Mouse (Mus musculus): Measurements from ENCODE around the gene Hist1h2ai. TPM values are rescaled to one million over a fixed set of nuclear protein-coding genes. Genes with fewer than 3 reads are reported as not detected.
"Not testable (repeated sequence)": the region's sequence is repeated elsewhere in the genome, so short reads cannot be mapped to it uniquely, and the experiment has no call there.

Gene Hist1h2ai
- polyA plus RNA-seq, 1 experiment from 2014 or later, result 16.4 TPM

GRCm38 (mm10) chr13:21727948-21728572 lies 11.8 kb downstream of the Hist1h2ai start:
- no peak for DNase-seq
- Histone ChIP-seq H3K27me3 (ENCODE audit: insufficient read depth, low read length) (no peaks in the 10 kb centered on the region), H3K4me3 (ENCODE audit: low read depth, low read length) (no peak overlapping the region), H3K4me2 (ENCODE audit: low read depth, low read length) (no peak overlapping the region), H3K36me3 (replicated peaks; ENCODE audit: insufficient read depth, low read length) (no peaks in the 10 kb centered on the region), H3K9me3 (ENCODE audit: low read length) (no peaks in the 10 kb centered on the region), H3K27ac (ENCODE audit: low read depth) (no peak overlapping the region), H3K9ac (replicated peaks) (no peak overlapping the region), H3K4me1 (ENCODE audit: insufficient read depth) (no peaks in the 10 kb centered on the region)
- TF ChIP-seq EP300 (IDR thresholded peaks at IDR 0.05; ENCODE audit: low read depth) (no peak), CTCF (IDR thresholded peaks at IDR 0.05; ENCODE audit: low read depth) (no peak)
- no peak for ATAC-seq
- WGBS (ENCODE audit: insufficient replicate concordance), result 48% methylated on average over 11 of the region's 11 CpGs

- no peak for DNase-seq
- no peak for TF ChIP-seq EP300 (IDR thresholded peaks at IDR 0.05; ENCODE audit: low read depth)
- TF ChIP-seq CTCF (IDR thresholded peaks at IDR 0.05; ENCODE audit: low read depth), result no peak
- Histone ChIP-seq H3K4me1 (ENCODE audit: insufficient read depth) (no peaks in the 10 kb centered on the region), H3K4me3 (ENCODE audit: low read depth, low read length) (no peak overlapping the region), H3K36me3 (replicated peaks; ENCODE audit: insufficient read depth, low read length) (no peaks in the 10 kb centered on the region), H3K27ac (ENCODE audit: low read depth) (no peak overlapping the region), H3K9ac (replicated peaks) (no peak overlapping the region), H3K9me3 (ENCODE audit: low read length) (no peaks in the 10 kb centered on the region), H3K4me2 (ENCODE audit: low read depth, low read length) (no peak overlapping the region), H3K27me3 (ENCODE audit: insufficient read depth, low read length) (no peaks in the 10 kb centered on the region)
- no peak for ATAC-seq
- WGBS (ENCODE audit: insufficient replicate concordance), result 57% methylated on average over 1 of the region's 1 CpGs
Observed at GRCm38 (mm10) chr13:21729544-21729943, 13.3 kb downstream of the Hist1h2ai start.

- 78% methylated on average over 5 of the region's 5 CpGs for WGBS (ENCODE audit: insufficient replicate concordance)
Observed at GRCm38 (mm10) chr13:21733466-21733865, 17.2 kb downstream of the Hist1h2ai start.

GRCm38 (mm10) chr13:21734010-21734905 lies 18.0 kb downstream of the Hist1h2ai start:
- Histone ChIP-seq H3K9ac (replicated peaks) (peak overlapping the region; percentile 74), H3K4me1 (ENCODE audit: insufficient read depth) (peaks cover 6% of the 10 kb centered on the region; the same call in 1 of the 2 replicates), H3K27ac (ENCODE audit: low read depth) (peak overlapping the region; percentile 90), H3K27me3 (ENCODE audit: insufficient read depth, low read length) (no peaks in the 10 kb centered on the region), H3K9me3 (ENCODE audit: low read length) (no peaks in the 10 kb centered on the region), H3K4me2 (ENCODE audit: low read depth, low read length) (peak overlapping the region; percentile 76), H3K4me3 (ENCODE audit: low read depth, low read length) (peak overlapping the region; percentile 53), H3K36me3 (replicated peaks; ENCODE audit: insufficient read depth, low read length) (no peaks in the 10 kb centered on the region)
- DNase-seq, result peak; percentile 78
- WGBS (ENCODE audit: insufficient replicate concordance), result under 1% methylated on average over 21 of the region's 21 CpGs
- peak; percentile 69 for ATAC-seq
- TF ChIP-seq CTCF (IDR thresholded peaks at IDR 0.05; ENCODE audit: low read depth) (peak; percentile 95), EP300 (IDR thresholded peaks at IDR 0.05; ENCODE audit: low read depth) (no peak)

More at GRCm38 (mm10) chr13:21733466-21733865, 17.2 kb downstream of the Hist1h2ai start:
- H3K4me1 ChIP-seq (ENCODE audit: insufficient read depth), result peaks cover 6% of the 10 kb centered on the region; the same call in 1 of the 2 replicates
- no peaks in the 10 kb centered on the region for H3K36me3 ChIP-seq (replicated peaks; ENCODE audit: insufficient read depth, low read length)
- DNase-seq (no peak), ATAC-seq (no peak)
- H3K4me2 ChIP-seq (ENCODE audit: low read depth, low read length), result no peak overlapping the region
- TF ChIP-seq CTCF (IDR thresholded peaks at IDR 0.05; ENCODE audit: low read depth) (peak; percentile 25; the same call in 1 of the 2 replicates), EP300 (IDR thresholded peaks at IDR 0.05; ENCODE audit: low read depth) (no peak)
- no peak overlapping the region for H3K9ac ChIP-seq (replicated peaks)
- H3K27me3 ChIP-seq (ENCODE audit: insufficient read depth, low read length), result no peaks in the 10 kb centered on the region
- H3K4me3 ChIP-seq (ENCODE audit: low read depth, low read length), result no peak overlapping the region
- H3K9me3 ChIP-seq (ENCODE audit: low read length), result no peaks in the 10 kb centered on the region
- H3K27ac ChIP-seq (ENCODE audit: low read depth), result no peak overlapping the region

- peak; percentile 86 for ATAC-seq
- H3K4me3 ChIP-seq (ENCODE audit: low read depth, low read length), result peak within 1 kb of the TSS; percentile 53
- H3K9ac ChIP-seq (replicated peaks), result peak within 1 kb of the TSS; percentile 74
- not testable (repeated sequence) for H3K4me1 ChIP-seq (ENCODE audit: insufficient read depth); H3K27me3 ChIP-seq (ENCODE audit: insufficient read depth, low read length); H3K36me3 ChIP-seq (replicated peaks; ENCODE audit: insufficient read depth, low read length); H3K9me3 ChIP-seq (ENCODE audit: low read length)
- peak; percentile 84 for TF ChIP-seq EP300 (IDR thresholded peaks at IDR 0.05; ENCODE audit: low read depth)
- DNase-seq, result peak; percentile 91
- peak within 1 kb of the TSS; percentile 76 for H3K4me2 ChIP-seq (ENCODE audit: low read depth, low read length)
- peak within 1 kb of the TSS; percentile 90 for H3K27ac ChIP-seq (ENCODE audit: low read depth)
- under 1% methylated on average over 39 of the region's 56 CpGs for WGBS (ENCODE audit: insufficient replicate concordance)
Observed at GRCm38 (mm10) chr13:21734906-21735767, 18.9 kb downstream of the Hist1h2ai start, which contains the start of gene Hist1h4j. Hist1h4j (plus strand) TSS chr13:21735064.

Data from liver, postnatal 0 days (tissue).